Mouse (Mus musculus): ENCODE data around the gene Lsm11.

Gene Lsm11

GRCm38 (mm10) chr11:45944643-45945156 lies at the start of gene Lsm11:
TSS of gene Lsm11 (minus strand) at chr11:45944935.
- in situ Hi-C loops (cut with MboI, MseI): no loop called here

- in situ Hi-C loops (cut with MboI, MseI): no loop called here
Observed at GRCm38 (mm10) chr11:45992087-45992486, 47.4 kb upstream of the Lsm11 start.

GRCm38 (mm10) chr11:45991604-45992003 lies 46.9 kb upstream of the Lsm11 start:
- in situ Hi-C loops (cut with MboI, MseI): no loop called here

GRCm38 (mm10) chr11:45980893-45981253 lies 36.1 kb upstream of the Lsm11 start:
- in situ Hi-C loops (cut with MboI, MseI): no loop called here

GRCm38 (mm10) chr11:45979946-45980892 lies 35.5 kb upstream of the Lsm11 start, which contains the start of gene Sox30:
TSS of gene Sox30 (plus strand) at chr11:45980310.
- in situ Hi-C loops (cut with MboI, MseI): no loop called here

- in situ Hi-C loops (cut with MboI, MseI): no loop called here
Observed at GRCm38 (mm10) chr11:45976061-45976460, 31.3 kb upstream of the Lsm11 start.

- in situ Hi-C loops (cut with MboI, MseI): no loop called here
Observed at GRCm38 (mm10) chr11:45974466-45974865, 29.7 kb upstream of the Lsm11 start.

GRCm38 (mm10) chr11:45973635-45974034 lies 28.9 kb upstream of the Lsm11 start:
- in situ Hi-C loops (cut with MboI, MseI): no loop called here

GRCm38 (mm10) chr11:45968466-45968865 lies 23.7 kb upstream of the Lsm11 start:
- in situ Hi-C loops (cut with MboI, MseI): no loop called here

- in situ Hi-C loops (cut with MboI, MseI): no loop called here
Observed at GRCm38 (mm10) chr11:45966896-45967295, 22.2 kb upstream of the Lsm11 start.

GRCm38 (mm10) chr11:45960003-45960402 lies 15.3 kb upstream of the Lsm11 start:
- in situ Hi-C loops (cut with MboI, MseI): no loop called here

- in situ Hi-C loops (cut with MboI, MseI): no loop called here
Observed at GRCm38 (mm10) chr11:45959598-45959997, 14.9 kb upstream of the Lsm11 start.

GRCm38 (mm10) chr11:45955127-45955627 lies 10.4 kb upstream of the Lsm11 start, which contains the start of gene Thg1l:
TSS of gene Thg1l (minus strand) at chr11:45955494.
- in situ Hi-C loops (cut with MboI, MseI): no loop called here

- in situ Hi-C loops (cut with MboI, MseI): no loop called here
Observed at GRCm38 (mm10) chr11:45947491-45947890, 2.8 kb upstream of the Lsm11 start.

GRCm38 (mm10) chr11:45946796-45947195 lies 2.1 kb upstream of the Lsm11 start:
- in situ Hi-C loops (cut with MboI, MseI): no loop called here

GRCm38 (mm10) chr11:45943891-45944642 lies 668 bp downstream of the Lsm11 start:
- in situ Hi-C loops (cut with MboI, MseI): no loop called here

- in situ Hi-C loops (cut with MboI, MseI): no loop called here
Observed at GRCm38 (mm10) chr11:45943108-45943705, 1.5 kb downstream of the Lsm11 start.

GRCm38 (mm10) chr11:45942281-45942680 lies 2.5 kb downstream of the Lsm11 start:
- in situ Hi-C loops (cut with MboI, MseI): no loop called here

GRCm38 (mm10) chr11:45938917-45939316 lies 5.8 kb downstream of the Lsm11 start:
- in situ Hi-C loops (cut with MboI, MseI): no loop called here

- in situ Hi-C loops (cut with MboI, MseI): no loop called here
Observed at GRCm38 (mm10) chr11:45937478-45937877, 7.3 kb downstream of the Lsm11 start.

- in situ Hi-C loops (cut with MboI, MseI): no loop called here
Observed at GRCm38 (mm10) chr11:45932771-45933170, 12.0 kb downstream of the Lsm11 start.

- in situ Hi-C loops (cut with MboI, MseI): no loop called here
Observed at GRCm38 (mm10) chr11:45929541-45929940, 15.2 kb downstream of the Lsm11 start.
